Mouse (Mus musculus) bone marrow, adult 2 months (tissue): ENCODE measurements around the gene Gm5089. TPM values are rescaled to one million over a fixed set of nuclear protein-coding genes. Genes with fewer than 3 reads are reported as not detected.

Experiments used
- H3K27ac ChIP-seq: fragments of 200-500 bp; 2 replicates; pipeline ENCODE4 v1.5.1; 2012; ENCODE audit warnings: low read depth, mild to moderate bottlenecking, control low read depth, inconsistent platforms, low read length; ENCODE audit not compliant: control insufficient read depth, poor library complexity, insufficient read depth
- H3K4me1 ChIP-seq: fragments of 200-500 bp; 2 replicates; pipeline ENCODE4 v1.6.1; 2011; ENCODE audit warnings: low read length; ENCODE audit not compliant: control insufficient read depth, insufficient read depth
- H3K4me3 ChIP-seq: fragments of 200-500 bp; replicated peaks from 2 replicates; pipeline ENCODE3; 2011; ENCODE audit warnings: mild to moderate bottlenecking, low read depth, low read length, control low read depth; ENCODE audit not compliant: control insufficient read depth
- CTCF ChIP-seq: fragments of 200-500 bp; IDR thresholded peaks from 2 replicates; pipeline ENCODE4 v1.5.1; 2011; ENCODE audit warnings: low read length, control low read depth; ENCODE audit not compliant: control insufficient read depth, insufficient read depth
- POLR2A ChIP-seq: fragments of 200-500 bp; IDR thresholded peaks from 2 replicates; pipeline ENCODE4 v1.6.1; 2011; ENCODE audit warnings: low read depth, mild to moderate bottlenecking, control low read depth, low read length, borderline replicate concordance; ENCODE audit not compliant: control insufficient read depth
- WGBS: fragments of 180-500 bp; shearing (Covaris S2); methylation state at CpG from one replicate; pipeline ENCODE4 v1.1.7; 2018; 5-methylcytosine and 5-hydroxymethylcytosine counted together
- polyA plus RNA-seq: library from polyadenylated mRNA; stranded (reverse); fragments of >200 nt; gene quantifications from 2 replicates; pipeline ENCODE4 v1.2.4, GENCODE M21; 2011; ENCODE audit warnings: low replicate concordance; ENCODE audit not compliant: missing spikeins, insufficient read depth, insufficient read length

Gene Gm5089
- polyA plus RNA-seq, 1 experiment, result not detected

DNA sequence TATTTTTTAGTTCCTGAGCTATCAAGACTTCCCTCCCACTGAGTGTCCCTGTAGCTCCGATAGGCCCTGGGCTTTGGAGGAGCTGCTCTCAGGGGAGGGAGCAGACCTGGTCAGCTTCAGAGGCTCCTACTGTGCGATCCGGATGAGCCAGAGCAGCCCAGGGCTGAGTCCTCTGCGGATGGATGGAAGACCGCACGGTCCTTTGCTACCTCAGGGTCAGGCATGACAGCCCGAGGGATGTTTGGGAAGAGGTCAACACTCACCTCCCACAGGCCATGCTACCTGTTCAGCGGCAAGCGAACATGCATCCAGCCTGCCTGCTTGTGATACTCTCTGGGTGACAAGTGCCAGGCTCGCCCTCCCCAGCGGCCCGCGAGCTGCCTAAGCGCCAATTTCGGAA is 30.3 kb upstream of the Gm5089 start:
- 10% methylated on average over 15 of the region's 15 CpGs for WGBS
- TF ChIP-seq POLR2A (no peak), CTCF (no peak)
- no peak overlapping the region for H3K27ac ChIP-seq
- no peak overlapping the region for H3K4me3 ChIP-seq
- H3K4me1 ChIP-seq, result no peaks in the 10 kb centered on the region

DNA sequence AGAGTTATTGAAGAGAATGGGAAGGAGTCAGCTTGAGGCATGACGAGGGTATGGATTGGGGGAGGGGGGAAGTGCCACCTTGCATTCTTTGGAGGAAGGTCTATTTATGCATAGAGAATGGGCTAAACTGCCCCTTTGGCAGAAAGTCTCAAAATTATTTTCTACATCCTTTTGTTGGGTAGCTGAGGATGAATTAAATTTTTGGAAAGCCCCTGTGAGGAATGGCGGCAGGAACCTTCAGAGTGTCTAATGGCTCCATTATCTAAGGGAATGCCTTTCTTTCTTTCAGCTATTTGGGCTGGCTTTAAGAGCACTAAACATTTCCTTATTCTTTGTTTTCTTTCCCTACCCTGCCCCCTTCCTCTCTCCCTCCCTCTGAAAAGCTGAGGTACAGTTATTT is 29.4 kb upstream of the Gm5089 start:
- no peak overlapping the region for H3K4me3 ChIP-seq
- TF ChIP-seq POLR2A (no peak), CTCF (no peak)
- no peak overlapping the region for H3K27ac ChIP-seq
- H3K4me1 ChIP-seq, result no peaks in the 10 kb centered on the region
- 11% methylated on average over 2 of the region's 2 CpGs for WGBS

DNA sequence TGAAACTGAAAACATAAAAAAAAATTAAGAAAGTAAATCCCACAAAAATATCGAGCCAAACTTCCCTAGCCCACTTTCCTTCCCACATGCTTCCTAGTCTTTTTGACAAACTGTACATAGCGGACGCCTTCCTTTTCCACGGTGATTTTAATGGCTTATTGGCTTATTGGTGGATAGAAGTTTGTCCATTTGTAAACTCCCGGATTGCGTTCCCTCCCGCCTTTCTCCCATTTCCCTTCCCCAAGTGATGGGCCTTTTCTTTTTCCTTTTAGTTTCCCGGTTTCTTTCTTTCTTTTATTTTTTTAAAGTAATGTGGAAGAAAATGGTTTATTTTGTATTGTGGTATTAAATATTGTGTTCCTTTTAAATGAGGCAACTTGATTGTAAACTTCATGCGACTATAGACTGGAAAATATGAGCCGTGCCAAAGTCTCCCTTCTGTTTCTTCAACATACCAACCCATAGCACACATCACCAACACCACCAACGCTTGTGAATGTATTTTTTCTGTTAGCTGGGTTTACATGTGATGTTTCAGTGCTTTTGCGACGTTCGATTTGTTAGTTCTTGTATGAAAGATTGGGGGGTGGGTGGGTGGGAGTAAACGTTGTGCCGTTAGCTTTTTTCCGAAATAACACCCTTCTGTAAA is 28.7 kb upstream of the Gm5089 start:
- no peak overlapping the region for H3K4me3 ChIP-seq
- H3K27ac ChIP-seq, result no peak overlapping the region
- TF ChIP-seq CTCF (no peak), POLR2A (no peak)
- no peaks in the 10 kb centered on the region for H3K4me1 ChIP-seq
- WGBS, result 26% methylated on average over 17 of the region's 17 CpGs

DNA sequence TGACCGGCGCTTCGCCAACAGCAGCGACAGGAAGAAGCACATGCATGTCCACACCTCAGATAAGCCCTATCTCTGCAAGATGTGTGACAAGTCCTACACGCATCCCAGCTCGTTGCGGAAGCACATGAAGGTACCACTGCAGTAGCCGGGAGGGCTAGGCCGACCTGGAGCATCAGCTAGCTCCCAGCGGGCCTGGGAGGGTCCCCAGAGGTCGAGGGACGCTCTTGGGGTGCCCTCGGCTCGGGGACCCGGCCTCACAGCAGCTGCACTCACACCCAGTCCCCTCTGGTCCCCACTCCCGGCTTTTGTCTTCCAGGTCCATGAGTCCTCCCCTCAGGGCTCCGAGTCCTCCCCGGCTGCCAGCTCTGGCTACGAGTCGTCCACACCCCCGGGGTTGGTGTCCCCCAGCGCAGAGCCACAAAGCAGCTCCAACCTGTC is 27.7 kb upstream of the Gm5089 start:
- TF ChIP-seq POLR2A, result no peak
- TF ChIP-seq CTCF, result no peak
- H3K4me3 ChIP-seq, result no peak overlapping the region
- no peak overlapping the region for H3K27ac ChIP-seq
- no peaks in the 10 kb centered on the region; the same call in 1 of the 2 replicates for H3K4me1 ChIP-seq
- 4% methylated on average over 22 of the region's 22 CpGs for WGBS

DNA sequence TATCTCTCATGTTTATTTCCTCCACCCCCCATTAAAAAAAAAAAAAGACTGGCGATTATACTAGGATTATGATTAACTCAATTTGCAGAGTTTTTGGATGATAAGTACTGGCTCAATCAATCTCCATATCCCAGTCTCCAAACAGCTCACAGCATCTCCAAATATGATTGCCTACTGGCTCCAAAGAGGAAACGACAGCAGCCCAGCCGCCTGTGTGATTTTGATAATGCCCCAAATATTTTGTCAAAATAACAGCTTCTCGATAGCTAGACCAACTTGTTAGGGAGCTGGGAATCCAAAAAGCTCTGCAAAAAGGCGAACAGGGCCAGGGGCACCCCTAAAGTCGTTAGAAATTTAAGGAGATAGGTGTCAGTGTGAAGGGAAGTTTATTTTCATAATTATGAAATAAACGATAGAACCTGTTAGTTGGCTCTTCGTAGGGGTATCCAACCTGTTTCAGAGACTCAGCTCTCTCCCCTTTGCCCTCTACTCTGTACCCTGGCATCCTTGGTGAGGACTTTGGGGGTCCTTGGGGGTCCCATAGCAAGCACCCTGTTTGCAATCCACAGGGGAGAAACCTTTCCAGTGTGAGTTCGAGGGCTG is 27.2 kb upstream of the Gm5089 start:
- no peak overlapping the region for H3K4me3 ChIP-seq
- no peak overlapping the region for H3K27ac ChIP-seq
- 4% methylated on average over 9 of the region's 9 CpGs for WGBS
- H3K4me1 ChIP-seq, result no peaks in the 10 kb centered on the region; the same call in 1 of the 2 replicates
- no peak for TF ChIP-seq POLR2A
- no peak for TF ChIP-seq CTCF

DNA sequence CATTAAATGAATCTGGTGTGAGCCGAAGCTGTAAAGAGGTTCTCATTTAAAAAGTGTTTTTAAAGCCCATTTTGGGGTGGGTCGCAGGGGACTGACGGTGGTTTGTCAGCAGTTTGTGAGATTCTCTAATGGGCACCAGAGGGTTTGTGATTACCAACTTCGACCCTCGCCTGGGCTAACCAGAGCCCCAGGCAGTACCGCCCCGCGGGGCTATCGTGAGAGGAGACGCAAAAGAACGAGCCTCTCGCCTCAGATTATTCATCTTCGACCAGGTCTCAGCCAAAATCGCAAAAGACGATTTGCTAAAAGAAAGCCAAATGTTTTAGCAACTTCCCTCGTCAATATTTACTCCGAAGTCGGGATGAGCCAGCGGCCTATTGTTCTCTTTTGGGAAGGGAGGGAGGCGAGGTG is 26.4 kb upstream of the Gm5089 start:
- WGBS, result 9% methylated on average over 20 of the region's 20 CpGs
- no peak for TF ChIP-seq POLR2A
- no peak for TF ChIP-seq CTCF

DNA sequence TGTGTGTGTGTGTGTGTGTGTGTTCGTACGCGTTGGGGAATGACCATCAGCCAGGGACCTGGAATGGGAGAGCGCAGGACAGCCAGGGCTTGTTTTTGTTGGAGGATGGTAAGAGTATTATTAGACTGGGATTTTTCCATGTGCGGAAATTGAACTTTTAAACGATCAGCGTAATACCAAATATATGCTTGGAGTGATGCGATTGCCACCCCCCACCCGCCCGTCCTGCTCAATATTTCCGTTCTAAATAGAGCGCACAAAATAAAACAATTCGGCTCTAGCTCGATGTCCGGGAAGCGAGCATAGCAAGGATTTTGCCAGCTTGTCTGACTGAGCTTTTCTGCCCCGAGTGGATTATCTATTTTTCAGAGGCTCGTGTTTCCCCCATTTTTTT is 25.9 kb upstream of the Gm5089 start:
- WGBS, result 9% methylated on average over 18 of the region's 18 CpGs
- TF ChIP-seq CTCF, result no peak
- no peak for TF ChIP-seq POLR2A
- Histone ChIP-seq H3K4me3 (no peak overlapping the region), H3K27ac (no peak overlapping the region), H3K4me1 (no peaks in the 10 kb centered on the region; the same call in 1 of the 2 replicates)

More for the DNA sequence above, 26.4 kb upstream of the Gm5089 start:
- Histone ChIP-seq H3K4me1 (no peaks in the 10 kb centered on the region; the same call in 1 of the 2 replicates), H3K4me3 (no peak overlapping the region), H3K27ac (no peak overlapping the region)

DNA sequence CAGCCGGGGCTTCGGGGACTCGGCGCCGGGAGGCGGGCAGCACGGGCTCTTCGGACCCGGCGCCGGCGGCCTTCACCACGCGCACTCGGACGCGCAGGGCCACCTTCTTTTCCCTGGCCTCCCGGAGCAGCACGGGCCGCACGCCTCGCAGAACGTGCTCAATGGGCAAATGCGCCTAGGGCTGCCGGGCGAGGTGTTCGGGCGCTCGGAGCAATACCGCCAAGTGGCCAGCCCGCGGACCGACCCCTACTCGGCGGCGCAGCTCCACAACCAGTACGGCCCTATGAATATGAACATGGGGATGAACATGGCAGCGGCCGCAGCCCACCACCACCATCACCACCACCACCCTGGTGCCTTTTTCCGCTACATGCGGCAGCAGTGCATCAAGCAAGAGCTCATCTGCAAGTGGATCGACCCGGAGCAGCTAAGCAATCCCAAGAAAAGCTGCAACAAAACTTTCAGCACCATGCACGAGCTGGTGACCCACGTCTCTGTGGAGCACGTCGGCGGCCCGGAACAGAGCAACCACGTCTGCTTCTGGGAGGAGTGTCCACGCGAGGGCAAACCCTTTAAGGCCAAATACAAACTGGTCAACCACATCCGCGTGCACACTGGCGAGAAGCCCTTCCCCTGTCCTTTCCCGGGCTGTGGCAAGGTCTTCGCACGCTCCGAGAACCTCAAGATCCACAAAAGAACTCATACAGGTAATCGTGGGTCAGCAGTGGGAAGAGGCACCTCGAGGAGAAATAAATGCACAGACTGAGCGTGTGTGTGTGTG is 25.3 kb upstream of the Gm5089 start:
- Histone ChIP-seq H3K27ac (no peak overlapping the region), H3K4me3 (no peak overlapping the region), H3K4me1 (no peaks in the 10 kb centered on the region; the same call in 1 of the 2 replicates)
- WGBS, result 2% methylated on average over 59 of the region's 62 CpGs
- no peak for TF ChIP-seq POLR2A
- TF ChIP-seq CTCF, result no peak
